Mouse (Mus musculus): ENCODE measurements around the gene Akt1.

- TF ChIP-seq GATA1 (IDR thresholded peaks at IDR 0.05; ENCODE audit: borderline replicate concordance, low read length) (no peak), CTCF (IDR thresholded peaks at IDR 0.05; ENCODE audit: low read depth, low read length) (no peak), TAL1 (conservative IDR thresholded peaks at IDR 0.05; ENCODE audit: low read depth, low read length) (no peak), GATA2 (IDR thresholded peaks at IDR 0.05; ENCODE audit: borderline replicate concordance, low read depth, low read length) (no peak), POLR2AphosphoS5 (IDR thresholded peaks at IDR 0.05; ENCODE audit: insufficient replicate concordance, low read depth, low read length) (no peak)
Measured at GRCm38 (mm10) chr12:112621900-112622299, 52.8 kb downstream of the Akt1 start.

Measured in G1E (cell line).